Mouse (Mus musculus): ENCODE results near the gene Iqcf3. TPM values are rescaled to one million over a fixed set of nuclear protein-coding genes. Genes with fewer than 3 reads are reported as not detected.
"Not testable (repeated sequence)": the region's sequence is repeated elsewhere in the genome, so short reads cannot be mapped to it uniquely, and the experiment has no call there.

Gene Iqcf3
- polyA plus RNA-seq, 1 experiment from 2014 or later: not detected

DNA sequence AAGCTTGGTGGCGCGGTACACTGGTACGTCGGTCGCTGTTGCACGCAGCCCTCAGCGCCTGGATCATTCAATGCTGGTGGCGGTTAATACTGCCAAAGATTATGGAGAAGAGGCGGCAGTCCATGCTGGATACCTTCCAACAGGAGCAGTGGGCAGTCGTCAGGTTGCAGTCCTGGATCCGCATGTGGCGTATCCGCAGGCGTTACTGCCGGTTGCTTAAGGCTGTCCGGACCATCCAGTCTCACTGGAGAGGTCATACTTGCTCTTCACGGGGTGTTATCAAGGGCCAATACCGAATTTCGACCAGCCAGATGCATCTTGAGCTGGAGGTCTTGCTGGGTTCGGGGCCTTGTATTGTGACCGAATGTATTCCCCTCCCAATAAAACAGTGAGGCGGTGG, 59.6 kb downstream of the Iqcf3 start:
- no peak overlapping the region for H3K4me2 ChIP-seq
- no peak overlapping the region for H3K4me3 ChIP-seq
- H3K4me1 ChIP-seq: no peaks in the 10 kb centered on the region
- no peaks in the 10 kb centered on the region for H3K27me3 ChIP-seq
- no peaks in the 10 kb centered on the region for H3K9me3 ChIP-seq (replicated peaks)
- no peak overlapping the region for H3K9ac ChIP-seq
- 84% methylated on average over 22 of the region's 22 CpGs for WGBS
- H3K27ac ChIP-seq: no peak overlapping the region
- no peak for ATAC-seq
- no peaks in the 10 kb centered on the region for H3K36me3 ChIP-seq (ENCODE audit: poor library complexity, severe bottlenecking)

DNA sequence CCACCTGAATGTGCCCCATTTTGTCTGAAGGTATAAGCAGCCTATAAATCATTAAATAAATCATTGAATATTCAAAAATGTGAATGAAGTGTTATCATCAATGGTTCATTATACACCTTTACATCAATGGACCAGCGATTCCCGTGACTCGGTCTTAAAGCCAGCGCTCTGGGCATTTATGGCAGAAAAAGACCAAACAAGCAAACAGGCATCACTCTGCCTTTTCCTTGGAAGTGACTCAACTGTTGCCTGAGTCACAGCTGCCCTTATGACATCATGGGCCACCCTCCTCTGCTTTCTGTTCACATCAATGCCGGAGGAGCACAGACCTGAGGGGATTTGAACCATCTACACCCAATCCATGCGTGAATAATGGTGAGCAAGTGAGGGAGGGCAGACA, 61.8 kb downstream of the Iqcf3 start, which contains the start of gene Iqcf1:
Iqcf1 (plus strand) TSS at position 301 of the 400 bp plus-strand sequence.
- Histone ChIP-seq H3K27ac (no peak within 1 kb of the TSS), H3K9me3 (replicated peaks) (no peaks in the 10 kb centered on the region), H3K9ac (no peak within 1 kb of the TSS), H3K36me3 (ENCODE audit: poor library complexity, severe bottlenecking) (no peaks in the 10 kb centered on the region), H3K4me2 (no peak within 1 kb of the TSS), H3K4me3 (no peak within 1 kb of the TSS), H3K4me1 (no peaks in the 10 kb centered on the region), H3K27me3 (no peaks in the 10 kb centered on the region)
- no peak for ATAC-seq
- WGBS: 89% methylated on average over 6 of the region's 6 CpGs

DNA sequence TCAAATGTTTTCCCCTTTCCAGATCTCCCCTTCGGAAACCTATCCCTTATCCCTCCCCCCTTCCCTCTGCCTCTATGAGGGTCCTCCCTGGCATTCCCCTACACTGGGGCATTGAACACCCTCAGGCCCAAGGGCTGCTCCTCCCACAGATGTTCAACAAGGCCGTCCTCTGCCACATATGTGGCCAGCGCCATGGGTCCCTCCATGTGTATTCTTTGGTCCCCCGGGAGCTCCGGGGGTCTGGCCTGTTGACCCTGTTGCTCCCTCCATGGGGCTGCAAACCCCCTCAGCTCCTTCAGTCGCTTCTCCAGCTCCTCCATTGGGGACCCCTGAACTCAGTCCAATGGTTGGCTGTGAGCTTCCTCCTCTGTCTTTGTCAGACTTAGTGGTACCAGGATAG, 73.8 kb downstream of the Iqcf3 start:
- not testable (repeated sequence) for H3K4me2 ChIP-seq; H3K4me1 ChIP-seq; H3K9me3 ChIP-seq (replicated peaks); H3K9ac ChIP-seq; ATAC-seq; H3K4me3 ChIP-seq; H3K27ac ChIP-seq; H3K27me3 ChIP-seq
- 86% methylated on average over 6 of the region's 6 CpGs for WGBS
- H3K36me3 ChIP-seq (ENCODE audit: poor library complexity, severe bottlenecking): peaks cover 40% of the 10 kb centered on the region

DNA sequence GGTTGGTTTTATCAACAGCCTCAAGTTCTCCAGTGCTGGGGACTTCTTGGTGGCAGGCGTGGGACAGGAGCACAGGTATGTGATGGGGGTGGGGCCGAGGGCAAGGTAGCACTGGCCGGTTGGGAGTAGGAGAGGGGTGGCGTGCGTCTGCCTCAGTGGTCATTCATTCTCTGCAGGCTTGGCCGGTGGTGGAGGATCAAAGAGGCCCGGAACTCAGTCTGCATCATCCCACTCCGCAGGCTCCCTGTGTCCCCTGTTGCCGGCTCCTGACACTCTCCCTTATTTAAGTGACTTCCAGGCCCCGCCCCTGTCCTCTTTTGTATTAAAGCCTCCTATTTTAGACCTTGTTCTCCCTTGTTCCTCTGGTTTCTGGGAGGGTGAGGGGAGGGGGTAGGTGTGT, 76.4 kb downstream of the Iqcf3 start:
- H3K27ac ChIP-seq: no peak overlapping the region
- H3K4me3 ChIP-seq: no peak overlapping the region
- H3K9me3 ChIP-seq (replicated peaks): no peaks in the 10 kb centered on the region
- no peaks in the 10 kb centered on the region for H3K4me1 ChIP-seq
- no peak for ATAC-seq
- H3K27me3 ChIP-seq: no peaks in the 10 kb centered on the region
- H3K4me2 ChIP-seq: no peak overlapping the region
- peaks cover 63% of the 10 kb centered on the region for H3K36me3 ChIP-seq (ENCODE audit: poor library complexity, severe bottlenecking)
- H3K9ac ChIP-seq: no peak overlapping the region
- 68% methylated on average over 10 of the region's 10 CpGs for WGBS

DNA sequence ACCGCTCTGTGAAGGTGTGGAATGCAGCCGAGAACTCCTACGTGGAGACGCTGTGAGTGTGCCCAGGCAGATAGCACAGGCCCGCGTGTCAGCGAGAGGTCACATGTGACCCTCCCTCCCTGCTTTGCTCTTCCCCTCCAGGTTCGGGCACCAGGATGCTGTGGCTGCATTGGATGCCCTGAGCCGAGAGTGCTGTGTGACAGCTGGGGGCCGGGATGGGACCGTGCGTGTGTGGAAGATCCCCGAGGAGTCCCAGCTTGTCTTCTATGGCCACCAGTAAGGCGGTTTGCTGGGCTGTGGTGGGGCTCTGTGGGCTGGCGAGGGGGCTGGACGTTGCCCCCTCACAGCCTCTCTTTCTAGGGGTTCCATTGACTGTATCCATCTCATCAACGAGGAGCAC, 77.8 kb downstream of the Iqcf3 start:
- Histone ChIP-seq H3K4me3 (no peak overlapping the region), H3K27ac (no peak overlapping the region), H3K9me3 (replicated peaks) (no peaks in the 10 kb centered on the region), H3K27me3 (no peaks in the 10 kb centered on the region), H3K4me1 (peaks cover 1% of the 10 kb centered on the region; the same call in 1 of the 2 replicates), H3K4me2 (no peak overlapping the region), H3K36me3 (ENCODE audit: poor library complexity, severe bottlenecking) (peaks cover 71% of the 10 kb centered on the region), H3K9ac (no peak overlapping the region)
- WGBS: 92% methylated on average over 17 of the region's 17 CpGs
- ATAC-seq: no peak

DNA sequence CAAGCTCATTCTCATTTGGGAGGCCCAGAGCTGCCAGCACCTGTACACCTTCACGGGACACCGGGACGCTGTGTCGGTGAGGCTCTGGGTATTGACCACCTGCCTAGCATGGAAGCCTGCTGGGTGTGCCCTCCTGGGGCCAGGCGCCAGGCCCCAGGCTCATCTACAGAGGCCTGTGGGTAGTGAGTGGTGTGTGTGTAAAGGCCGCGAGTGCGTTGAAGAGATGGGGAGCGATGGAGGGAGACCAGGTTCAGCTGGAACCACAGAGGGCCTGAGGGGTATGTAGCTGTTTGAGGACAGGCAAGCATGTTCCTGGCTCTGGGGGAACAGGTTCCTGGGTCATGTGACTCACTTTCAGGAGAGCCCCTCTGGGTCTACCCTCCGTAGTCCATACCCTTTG, 78.3 kb downstream of the Iqcf3 start:
- Histone ChIP-seq H3K4me3 (no peak overlapping the region), H3K4me1 (peaks cover 6% of the 10 kb centered on the region), H3K9ac (no peak overlapping the region), H3K9me3 (replicated peaks) (no peaks in the 10 kb centered on the region), H3K36me3 (ENCODE audit: poor library complexity, severe bottlenecking) (peaks cover 71% of the 10 kb centered on the region), H3K27me3 (no peaks in the 10 kb centered on the region), H3K27ac (no peak overlapping the region), H3K4me2 (no peak overlapping the region)
- no peak for ATAC-seq
- 97% methylated on average over 10 of the region's 10 CpGs for WGBS

DNA sequence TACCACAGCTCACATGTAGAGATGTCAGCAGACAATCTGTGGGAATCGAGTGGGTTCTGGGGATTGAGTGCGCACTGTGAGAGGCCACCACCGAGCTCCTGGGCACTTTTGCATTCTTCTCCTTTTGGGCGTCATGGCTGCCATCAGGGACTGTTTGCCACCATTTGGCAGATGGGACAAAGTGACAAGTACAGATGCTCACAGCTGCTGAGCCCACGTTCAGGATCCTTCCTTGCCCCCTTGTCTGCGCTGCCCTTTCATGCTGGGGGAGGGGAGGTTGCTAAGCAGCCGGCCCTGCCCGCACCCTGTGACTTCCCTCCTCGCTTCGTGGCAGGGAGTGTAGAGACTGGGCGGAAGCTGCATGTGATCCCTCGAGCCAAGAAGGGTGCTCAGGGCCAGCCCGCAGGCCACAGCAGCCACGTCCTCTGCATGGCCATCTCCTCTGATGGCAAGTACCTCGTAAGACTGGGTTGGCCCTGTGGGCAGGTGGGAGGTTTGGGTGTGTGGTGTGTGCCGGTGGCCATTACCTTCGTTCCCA, 78.8 kb downstream of the Iqcf3 start:
- Histone ChIP-seq H3K4me2 (no peak overlapping the region), H3K4me1 (peaks cover 11% of the 10 kb centered on the region), H3K27ac (no peak overlapping the region), H3K36me3 (ENCODE audit: poor library complexity, severe bottlenecking) (peaks cover 71% of the 10 kb centered on the region), H3K9ac (no peak overlapping the region), H3K4me3 (no peak overlapping the region), H3K9me3 (replicated peaks) (no peaks in the 10 kb centered on the region), H3K27me3 (no peaks in the 10 kb centered on the region)
- ATAC-seq: no peak
- WGBS: 93% methylated on average over 15 of the region's 17 CpGs

DNA sequence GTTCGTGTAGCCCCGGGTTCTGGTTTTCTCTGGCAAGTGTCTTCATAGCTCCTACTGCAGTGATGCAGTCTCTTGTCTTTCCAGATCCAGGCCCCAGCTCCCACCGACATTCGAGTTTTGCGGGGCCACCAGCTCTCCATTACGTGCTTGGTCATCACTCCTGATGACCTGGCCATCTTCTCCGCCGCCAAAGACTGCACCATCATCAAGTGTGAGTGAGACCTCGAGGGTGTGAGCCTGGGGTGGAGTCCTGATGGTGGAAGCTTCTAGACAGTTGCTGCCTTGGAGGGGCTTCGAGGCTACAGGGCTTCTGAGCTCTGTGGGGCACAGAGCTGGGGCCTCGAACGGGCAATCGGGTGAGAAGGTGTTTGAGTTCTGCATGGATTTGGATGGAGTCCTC, 79.8 kb downstream of the Iqcf3 start:
- Histone ChIP-seq H3K27me3 (no peaks in the 10 kb centered on the region), H3K9me3 (replicated peaks) (no peaks in the 10 kb centered on the region), H3K27ac (no peak overlapping the region), H3K4me3 (no peak overlapping the region), H3K4me2 (no peak overlapping the region), H3K4me1 (peaks cover 14% of the 10 kb centered on the region), H3K36me3 (ENCODE audit: poor library complexity, severe bottlenecking) (peaks cover 71% of the 10 kb centered on the region), H3K9ac (no peak overlapping the region)
- 92% methylated on average over 13 of the region's 13 CpGs for WGBS
- no peak for ATAC-seq

DNA sequence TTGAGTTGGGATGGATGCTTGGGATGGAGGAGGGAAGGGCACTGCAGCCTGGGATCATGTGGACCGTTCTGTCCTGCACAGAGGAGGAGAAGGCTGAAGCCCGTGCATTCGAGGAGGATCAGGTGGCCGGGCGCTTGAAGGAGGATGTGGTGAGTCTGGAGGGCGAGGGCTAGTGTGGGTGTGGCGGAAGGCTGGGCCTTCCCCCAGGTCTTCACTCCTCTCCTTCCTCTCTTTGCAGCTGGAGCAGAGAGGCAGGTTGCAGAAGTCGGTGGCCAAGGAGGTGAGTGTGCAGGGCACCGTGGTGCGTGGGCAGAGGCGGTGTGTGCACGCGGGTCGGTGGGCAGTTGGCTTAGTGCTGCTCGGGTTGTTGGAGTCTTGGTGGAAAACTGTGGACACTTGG, 80.4 kb downstream of the Iqcf3 start:
- Histone ChIP-seq H3K9me3 (replicated peaks) (no peaks in the 10 kb centered on the region), H3K36me3 (ENCODE audit: poor library complexity, severe bottlenecking) (peaks cover 67% of the 10 kb centered on the region), H3K27ac (no peak overlapping the region), H3K9ac (no peak overlapping the region; the same call in 1 of the 2 replicates), H3K4me3 (no peak overlapping the region), H3K27me3 (no peaks in the 10 kb centered on the region), H3K4me1 (peaks cover 18% of the 10 kb centered on the region), H3K4me2 (no peak overlapping the region)
- no peak for ATAC-seq
- 95% methylated on average over 15 of the region's 15 CpGs for WGBS

DNA sequence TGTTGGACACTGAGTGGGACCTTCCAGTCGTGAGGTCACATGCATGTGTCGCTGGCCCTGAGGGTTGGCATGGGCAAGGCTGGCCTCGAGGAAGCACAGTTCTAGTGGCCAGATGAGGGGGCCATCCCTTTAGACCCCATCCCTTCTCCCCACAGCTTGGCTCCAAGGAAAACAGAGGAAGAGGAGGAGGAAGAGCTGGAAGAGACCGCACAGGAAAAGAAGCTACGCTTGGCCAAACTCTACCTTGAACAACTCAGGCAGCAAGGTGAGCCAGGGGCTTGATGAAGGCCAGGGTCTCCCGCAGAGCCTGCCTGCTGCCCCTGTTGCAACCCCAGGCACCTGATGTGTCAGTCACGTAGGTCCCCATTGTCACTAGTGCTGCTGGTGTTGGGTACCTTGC, 80.9 kb downstream of the Iqcf3 start:
- WGBS: 98% methylated on average over 7 of the region's 7 CpGs
- H3K9ac ChIP-seq: no peak overlapping the region
- H3K9me3 ChIP-seq (replicated peaks): no peaks in the 10 kb centered on the region
- no peak overlapping the region for H3K4me3 ChIP-seq
- H3K27ac ChIP-seq: no peak overlapping the region
- peaks cover 20% of the 10 kb centered on the region for H3K4me1 ChIP-seq
- ATAC-seq: no peak
- no peak overlapping the region for H3K4me2 ChIP-seq
- no peaks in the 10 kb centered on the region for H3K27me3 ChIP-seq
- peaks cover 61% of the 10 kb centered on the region for H3K36me3 ChIP-seq (ENCODE audit: poor library complexity, severe bottlenecking)

DNA sequence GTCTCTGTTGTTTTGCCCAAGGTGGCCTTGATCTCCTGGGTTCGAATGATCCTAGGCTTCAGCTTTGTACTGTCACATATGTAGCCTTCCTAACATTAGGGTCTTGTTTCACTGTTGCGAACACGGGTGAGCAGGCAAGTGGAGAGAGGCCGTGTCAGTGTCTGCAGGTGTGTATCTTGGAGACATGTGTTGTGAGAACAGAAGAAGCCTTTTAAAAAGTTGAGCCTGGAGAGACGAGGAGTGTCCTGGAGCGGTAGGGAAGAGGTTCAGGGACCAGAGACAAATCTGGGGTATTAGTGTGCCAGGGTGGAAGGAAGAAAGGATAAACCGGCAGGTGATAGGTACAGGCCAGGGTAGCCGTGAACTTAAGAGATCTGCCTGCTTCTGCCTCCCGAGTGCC, 83.3 kb downstream of the Iqcf3 start:
- Histone ChIP-seq H3K4me2 (peak overlapping the region; percentile 92), H3K9ac (peak overlapping the region; percentile 68), H3K9me3 (replicated peaks) (no peaks in the 10 kb centered on the region), H3K27ac (no peak overlapping the region), H3K36me3 (ENCODE audit: poor library complexity, severe bottlenecking) (peaks cover 37% of the 10 kb centered on the region), H3K4me1 (peaks cover 34% of the 10 kb centered on the region), H3K4me3 (peak overlapping the region; percentile 70), H3K27me3 (no peaks in the 10 kb centered on the region)
- 87% methylated on average over 9 of the region's 9 CpGs for WGBS
- no peak for ATAC-seq

DNA sequence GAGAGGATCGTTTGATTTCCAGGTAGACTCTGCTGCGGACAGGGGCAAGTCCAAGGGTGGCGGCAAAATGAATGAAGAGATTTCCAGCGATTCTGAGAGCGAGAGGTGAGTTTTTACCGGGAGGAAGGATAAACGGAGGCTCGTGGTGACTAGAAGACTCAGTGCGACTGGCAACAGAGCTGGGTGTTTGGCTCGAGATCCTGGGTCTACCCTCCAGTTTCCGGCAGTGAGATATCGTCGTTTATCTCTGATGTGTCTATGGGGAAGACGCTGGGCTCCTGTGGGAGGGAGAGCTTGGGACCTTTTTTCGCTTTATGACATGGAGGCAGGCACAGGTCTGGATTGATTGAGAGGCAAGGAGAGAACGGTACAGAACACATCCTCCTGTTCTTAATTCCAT, 83.8 kb downstream of the Iqcf3 start:
- no peak for ATAC-seq
- Histone ChIP-seq H3K36me3 (ENCODE audit: poor library complexity, severe bottlenecking) (peaks cover 32% of the 10 kb centered on the region), H3K4me3 (peak overlapping the region; percentile 70), H3K4me2 (peak overlapping the region; percentile 92), H3K9me3 (replicated peaks) (no peaks in the 10 kb centered on the region), H3K4me1 (peaks cover 34% of the 10 kb centered on the region), H3K9ac (peak overlapping the region; percentile 68), H3K27ac (no peak overlapping the region), H3K27me3 (no peaks in the 10 kb centered on the region)
- 6% methylated on average over 16 of the region's 16 CpGs for WGBS

DNA sequence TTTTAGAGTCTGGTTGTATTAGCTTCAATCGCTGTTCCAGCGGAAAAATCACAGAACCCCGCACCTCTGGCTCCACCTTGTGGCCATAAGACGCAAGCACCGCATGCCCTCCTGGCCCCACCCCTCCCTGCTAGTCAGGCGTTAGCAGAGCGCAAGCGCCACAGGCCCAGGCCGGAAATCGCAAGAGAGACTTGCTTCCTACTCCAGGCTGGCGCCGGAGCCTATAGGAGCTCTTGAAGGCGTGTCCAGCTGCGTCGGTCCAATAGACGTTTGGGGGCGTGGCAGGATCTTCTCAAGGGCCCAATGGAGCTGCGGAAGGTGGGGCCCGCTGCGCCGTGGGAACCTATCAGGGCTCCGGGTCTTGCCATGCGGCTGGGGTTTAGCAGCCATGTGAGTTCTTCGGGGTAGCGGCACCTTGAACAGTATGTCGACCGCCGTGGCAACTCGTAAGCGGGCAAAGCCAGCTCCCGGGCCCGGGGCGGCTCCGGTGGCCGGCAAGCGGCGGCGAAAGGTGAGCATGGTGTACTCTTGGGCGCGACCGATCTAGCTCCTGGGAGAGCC, 84.4 kb downstream of the Iqcf3 start, which contains the start of gene Parp3:
Parp3 (minus strand) TSS at position 26 of the 561 bp plus-strand sequence.
- no peak within 1 kb of the TSS for H3K27ac ChIP-seq

More for the DNA sequence above, 84.4 kb downstream of the Iqcf3 start, which contains the start of gene Parp3:
- Histone ChIP-seq H3K4me1 (peaks cover 34% of the 10 kb centered on the region), H3K9ac (peak within 1 kb of the TSS; percentile 68), H3K27me3 (no peaks in the 10 kb centered on the region), H3K4me2 (peak within 1 kb of the TSS; percentile 92), H3K9me3 (replicated peaks) (no peaks in the 10 kb centered on the region), H3K4me3 (peak within 1 kb of the TSS; percentile 70), H3K36me3 (ENCODE audit: poor library complexity, severe bottlenecking) (peaks cover 28% of the 10 kb centered on the region)
- peak; percentile 98 for ATAC-seq
- WGBS: under 1% methylated on average over 40 of the region's 41 CpGs
